Mouse (Mus musculus) myocyte (in vitro differentiated cells): ENCODE measurements around the gene Itga1. TPM values are rescaled to one million over a fixed set of nuclear protein-coding genes. Genes with fewer than 3 reads are reported as not detected.

ENCODE experiments used
- H3K27me3 ChIP-seq: one replicate; pipeline ENCODE4 v1.6.1; 2011; ENCODE audit not compliant: control insufficient read depth, insufficient read depth, insufficient read length
- H3K36me3 ChIP-seq: one replicate; pipeline ENCODE4 v1.6.1; 2011; ENCODE audit not compliant: control insufficient read depth, insufficient read depth
- H3K4me2 ChIP-seq: one replicate; pipeline ENCODE4 v1.6.1; 2011; ENCODE audit warnings: low read depth, control low read depth
- H3K4me3 ChIP-seq: one replicate; pipeline ENCODE4 v1.5.1; 2011; ENCODE audit warnings: mild to moderate bottlenecking, control low read depth, moderate library complexity
- H3K79me2 ChIP-seq: one replicate; pipeline ENCODE4 v1.6.1; 2011; ENCODE audit not compliant: control insufficient read depth, insufficient read depth
- H3ac ChIP-seq: one replicate; pipeline ENCODE4 v1.6.1; 2011; ENCODE audit not compliant: control insufficient read depth, insufficient read length
- CEBPB ChIP-seq: IDR thresholded peaks from 2 replicates; pipeline ENCODE4 v1.6.1; 2011; ENCODE audit warnings: mild to moderate bottlenecking, moderate library complexity; ENCODE audit not compliant: poor library complexity, insufficient read depth, severe bottlenecking
- E2F4 ChIP-seq: IDR thresholded peaks from one replicate; pipeline ENCODE4 v1.6.1; 2011; ENCODE audit warnings: mild to moderate bottlenecking, control low read depth, moderate library complexity; ENCODE audit not compliant: insufficient read depth
- MAX ChIP-seq: IDR thresholded peaks from one replicate; pipeline ENCODE4 v1.6.1; 2011; ENCODE audit warnings: low read depth, mild to moderate bottlenecking, control low read depth
- MYOD1 ChIP-seq, 3 experiments: IDR thresholded peaks; one replicate each; pipeline ENCODE4 v1.6.1; 2011; ENCODE audit warnings: control low read depth in 2 of 3, low read depth in 2 of 3, mild to moderate bottlenecking in 2 of 3, moderate library complexity in 1 of 3; ENCODE audit not compliant: insufficient read length in 2 of 3, control insufficient read depth in 1 of 3
- MYOG ChIP-seq, 3 experiments: IDR thresholded peaks; one replicate each; pipeline ENCODE4 v1.6.1; 2011; ENCODE audit warnings: control low read depth in 2 of 3, low read depth in 2 of 3, mild to moderate bottlenecking in 2 of 3; ENCODE audit not compliant: insufficient read length in 2 of 3, control insufficient read depth in 1 of 3, insufficient read depth in 1 of 3
- POLR2A ChIP-seq: IDR thresholded peaks from one replicate; pipeline ENCODE4 v1.6.1; 2011; ENCODE audit warnings: low read depth, mild to moderate bottlenecking, control low read depth, moderate library complexity; ENCODE audit not compliant: insufficient read length
- POLR2AphosphoS2 ChIP-seq: IDR thresholded peaks from one replicate; pipeline ENCODE4 v1.6.1; 2011; ENCODE audit warnings: low read depth, control low read depth; ENCODE audit not compliant: insufficient read length
- REST ChIP-seq: IDR thresholded peaks from one replicate; pipeline ENCODE4 v1.6.1; 2011; ENCODE audit warnings: mild to moderate bottlenecking, control low read depth, moderate library complexity; ENCODE audit not compliant: insufficient read depth, insufficient read length
- SRF ChIP-seq: IDR thresholded peaks from one replicate; pipeline ENCODE4 v1.6.1; 2011; ENCODE audit warnings: low read depth; ENCODE audit not compliant: control insufficient read depth, insufficient read length
- TCF12 ChIP-seq: IDR thresholded peaks from one replicate; pipeline ENCODE4 v1.6.1; 2011; ENCODE audit warnings: mild to moderate bottlenecking, control low read depth; ENCODE audit not compliant: poor library complexity, insufficient read depth, severe bottlenecking
- TCF3 ChIP-seq: IDR thresholded peaks from one replicate; pipeline ENCODE4 v1.6.1; 2011; ENCODE audit warnings: low read depth, control low read depth; ENCODE audit not compliant: insufficient read length
- USF1 ChIP-seq: IDR thresholded peaks from one replicate; pipeline ENCODE4 v1.6.1; 2011; ENCODE audit warnings: low read depth, mild to moderate bottlenecking, control low read depth, moderate library complexity
- polyA plus RNA-seq: library from polyadenylated mRNA; unstranded; fragments of >200 nt; fragmentation: generic; extraction: Trizol; gene quantifications from one replicate; pipeline ENCODE4 v1.2.1, GENCODE M21; 2012; ENCODE audit warnings: missing spikeins

The Itga1 gene
- polyA plus RNA-seq, 1 experiment = 0.11 TPM

DNA sequence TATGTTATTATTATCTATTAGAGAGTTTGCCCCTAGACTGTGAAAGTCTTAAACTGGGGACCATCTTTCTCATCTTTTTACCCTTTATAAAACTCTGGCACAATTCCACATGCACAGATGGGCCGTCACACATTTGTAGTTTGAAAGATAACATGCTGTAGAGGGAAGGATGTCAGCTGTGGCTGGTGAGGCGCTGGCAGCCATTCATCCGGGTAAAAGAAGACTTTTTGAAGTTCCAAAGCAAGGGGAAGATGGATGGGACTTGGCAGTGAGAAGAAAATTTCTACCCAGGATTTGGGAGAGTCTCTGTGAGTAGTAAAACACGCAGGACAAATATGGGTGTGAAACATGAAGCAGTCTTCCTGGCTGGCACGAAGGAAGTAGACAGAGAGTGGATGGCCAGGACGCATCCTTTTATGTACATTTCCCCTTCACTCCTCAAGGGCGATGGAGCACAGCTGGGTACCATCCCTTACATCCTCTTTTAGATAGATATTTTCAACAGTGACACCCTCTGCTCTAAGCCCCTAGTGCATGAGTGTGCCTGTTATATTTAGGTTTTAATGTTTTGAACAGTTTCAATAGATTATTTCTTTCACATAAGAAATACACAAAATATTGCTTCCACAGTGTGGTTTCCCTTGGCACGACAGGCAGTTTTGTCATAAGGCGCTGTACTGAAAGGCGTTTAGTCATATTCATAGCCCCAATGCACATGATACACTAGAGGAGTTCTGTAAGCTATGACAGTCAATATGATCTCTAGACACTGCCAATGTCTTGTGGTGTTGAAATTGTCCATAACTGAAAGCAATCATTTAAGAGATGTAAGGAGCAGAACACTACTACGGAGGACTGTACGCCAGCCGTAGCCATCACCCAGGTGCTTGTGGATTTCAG lies 50.9 kb downstream of the Itga1 start:
- Histone ChIP-seq H3ac (no peak overlapping the region), H3K27me3 (no peaks in the 10 kb centered on the region), H3K36me3 (no peaks in the 10 kb centered on the region), H3K4me2 (no peak overlapping the region), H3K79me2 (no peaks in the 10 kb centered on the region), H3K4me3 (no peak overlapping the region)
- no peak for TF ChIP-seq MYOD1 (IDR thresholded peaks at IDR 0.05; ENCODE audit: control insufficient read depth in 1 of 3, insufficient read length in 2 of 3, low read depth in 2 of 3)
- TF ChIP-seq E2F4 = no peak
- no peak for TF ChIP-seq MAX
- TF ChIP-seq USF1 = no peak
- no peak for TF ChIP-seq MYOG (IDR thresholded peaks at IDR 0.05; ENCODE audit: control insufficient read depth in 1 of 3, insufficient read depth in 1 of 3, insufficient read length in 2 of 3, low read depth in 2 of 3)
- TF ChIP-seq POLR2AphosphoS2 = no peak
- TF ChIP-seq TCF12 = no peak
- TF ChIP-seq POLR2A = no peak
- TF ChIP-seq CEBPB = no peak
- no peak for TF ChIP-seq REST
- TF ChIP-seq TCF3 = no peak
- no peak for TF ChIP-seq SRF

DNA sequence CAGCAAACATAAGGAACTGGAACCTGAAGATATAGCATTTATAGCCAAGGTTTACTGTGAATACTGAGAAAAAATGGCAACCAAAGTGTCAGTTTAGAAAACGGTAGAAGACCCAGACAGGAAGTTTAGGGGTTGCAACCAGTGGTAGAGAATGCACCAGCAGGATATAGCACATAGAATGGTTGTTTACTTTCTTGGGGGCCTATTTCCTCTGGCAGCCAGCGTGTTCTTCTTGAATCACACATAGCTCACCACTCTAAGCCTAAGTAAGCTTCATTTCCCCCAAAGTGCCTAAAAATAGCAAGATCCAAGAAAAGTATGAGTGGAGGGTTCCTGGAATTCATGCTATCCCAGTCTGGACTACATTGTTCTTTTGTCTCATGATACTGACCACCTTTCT lies 59.1 kb downstream of the Itga1 start:
- no peaks in the 10 kb centered on the region for H3K79me2 ChIP-seq
- no peak overlapping the region for H3ac ChIP-seq
- TF ChIP-seq E2F4 (no peak), POLR2A (no peak), REST (no peak), TCF12 (no peak), MAX (no peak)
- H3K4me3 ChIP-seq = no peak overlapping the region
- H3K4me2 ChIP-seq = no peak overlapping the region
- H3K36me3 ChIP-seq = no peaks in the 10 kb centered on the region
- H3K27me3 ChIP-seq = no peaks in the 10 kb centered on the region

DNA sequence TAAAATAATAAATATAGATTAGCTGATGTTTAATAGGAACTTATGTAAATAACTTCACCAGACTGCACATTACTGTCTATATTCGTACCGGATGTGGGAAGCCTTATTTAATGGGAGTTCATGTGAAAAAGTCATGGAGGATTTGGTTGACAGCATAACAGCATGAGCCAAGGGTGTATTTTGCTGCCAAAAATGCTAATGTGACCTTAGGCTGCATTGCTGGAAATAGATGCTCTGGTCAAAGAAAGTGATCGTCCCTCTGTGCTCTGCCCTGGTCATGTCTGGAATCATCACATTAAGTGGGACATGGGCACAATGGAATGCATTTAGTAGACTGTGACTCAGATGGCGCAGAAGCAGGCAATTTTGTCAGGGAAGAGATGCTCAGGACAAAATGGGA lies 64.5 kb downstream of the Itga1 start:
- H3K27me3 ChIP-seq = no peaks in the 10 kb centered on the region
- no peak overlapping the region for H3ac ChIP-seq
- no peak for TF ChIP-seq SRF
- TF ChIP-seq POLR2AphosphoS2 = no peak
- TF ChIP-seq MYOD1 (IDR thresholded peaks at IDR 0.05; ENCODE audit: control insufficient read depth in 1 of 3, insufficient read length in 2 of 3, low read depth in 2 of 3) = no peak
- no peak for TF ChIP-seq TCF3
- no peak for TF ChIP-seq MYOG (IDR thresholded peaks at IDR 0.05; ENCODE audit: control insufficient read depth in 1 of 3, insufficient read depth in 1 of 3, insufficient read length in 2 of 3, low read depth in 2 of 3)
- no peak for TF ChIP-seq E2F4
- no peak for TF ChIP-seq POLR2A
- no peak for TF ChIP-seq REST
- H3K36me3 ChIP-seq = no peaks in the 10 kb centered on the region
- no peaks in the 10 kb centered on the region for H3K79me2 ChIP-seq
- no peak overlapping the region for H3K4me2 ChIP-seq
- H3K4me3 ChIP-seq = no peak overlapping the region

DNA sequence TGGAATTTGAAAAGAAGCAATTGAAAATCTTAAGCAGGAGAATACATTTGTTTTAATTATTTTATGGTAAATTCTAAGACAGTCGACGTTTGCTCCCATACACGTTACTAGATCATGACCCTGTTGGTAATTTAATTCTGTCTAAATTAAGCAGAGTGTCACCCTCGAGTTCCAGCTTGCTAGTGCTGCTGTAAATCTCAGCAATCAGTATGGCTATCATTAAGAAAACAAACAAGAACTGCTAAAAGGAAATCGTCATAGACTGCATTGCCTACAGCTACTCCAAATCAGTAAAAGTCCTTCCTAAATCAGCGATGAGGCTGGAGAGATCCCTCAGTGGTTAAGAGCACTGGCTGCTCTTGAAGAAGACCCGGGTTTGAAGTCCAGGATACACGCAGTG lies 66.4 kb downstream of the Itga1 start:
- Histone ChIP-seq H3K4me2 (no peak overlapping the region), H3K79me2 (no peaks in the 10 kb centered on the region), H3ac (no peak overlapping the region), H3K27me3 (no peaks in the 10 kb centered on the region), H3K36me3 (no peaks in the 10 kb centered on the region), H3K4me3 (no peak overlapping the region)
- TF ChIP-seq TCF3 (no peak), SRF (no peak), MAX (no peak), TCF12 (no peak), USF1 (no peak), REST (no peak)

DNA sequence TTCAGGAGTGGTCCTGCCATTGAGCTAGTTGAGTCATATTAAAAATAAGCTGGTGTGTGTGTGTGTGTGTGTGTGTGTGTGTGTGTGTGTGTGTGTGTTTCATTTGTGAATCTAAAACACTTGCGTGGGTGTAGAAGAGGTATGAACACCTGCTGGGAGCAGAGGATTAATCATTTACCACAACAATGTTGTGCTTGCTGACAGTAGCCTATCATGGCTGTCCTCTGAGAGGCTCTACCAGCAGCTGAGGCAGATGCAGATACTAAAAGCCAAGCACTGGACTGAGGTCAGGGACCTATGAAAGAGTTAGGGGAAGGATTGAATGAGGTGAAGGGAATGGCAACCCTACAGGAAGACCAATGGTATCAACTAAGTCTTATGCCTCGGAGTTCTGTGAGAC lies 68.6 kb downstream of the Itga1 start:
- H3K79me2 ChIP-seq = no peaks in the 10 kb centered on the region
- peak; percentile 11 for TF ChIP-seq TCF12
- TF ChIP-seq MYOG (IDR thresholded peaks at IDR 0.05; ENCODE audit: control insufficient read depth in 1 of 3, insufficient read depth in 1 of 3, insufficient read length in 2 of 3, low read depth in 2 of 3) = peak in 2 of 3 experiments; percentile 53 to 61
- TF ChIP-seq MYOD1 (IDR thresholded peaks at IDR 0.05; ENCODE audit: control insufficient read depth in 1 of 3, insufficient read length in 2 of 3, low read depth in 2 of 3) = peak; percentile 16 to 66 (median 44)
- no peak for TF ChIP-seq E2F4
- no peaks in the 10 kb centered on the region for H3K27me3 ChIP-seq
- no peaks in the 10 kb centered on the region for H3K36me3 ChIP-seq
- H3K4me3 ChIP-seq = no peak overlapping the region
- H3K4me2 ChIP-seq = no peak overlapping the region
- H3ac ChIP-seq = no peak overlapping the region
